Mouse (Mus musculus) kidney, adult 18-20 months (tissue): ENCODE results near the gene Hsf5.
A peak's percentile ranks its signal among the peaks of the same experiment; 100 is the strongest.

ENCODE experiments used
- DNase-seq: peaks from one replicate; pipeline ENCODE4 v3.0.0; 2021

Hsf5 gene

GRCm38 (mm10) chr11:87689402-87689808 lies 72.4 kb downstream of the Hsf5 start:
- peak; percentile 67 for DNase-seq

GRCm38 (mm10) chr11:87690054-87690740 lies 73.2 kb downstream of the Hsf5 start:
- peak; percentile 21 for DNase-seq

GRCm38 (mm10) chr11:87697131-87697682 lies 80.2 kb downstream of the Hsf5 start:
- no peak for DNase-seq

- DNase-seq, result no peak
Measured at GRCm38 (mm10) chr11:87698126-87698525, 81.2 kb downstream of the Hsf5 start.

GRCm38 (mm10) chr11:87701108-87701507 lies 84.1 kb downstream of the Hsf5 start:
- no peak for DNase-seq

- no peak for DNase-seq
Measured at GRCm38 (mm10) chr11:87701877-87702620, 85.1 kb downstream of the Hsf5 start.

GRCm38 (mm10) chr11:87703654-87704053 lies 86.7 kb downstream of the Hsf5 start:
- DNase-seq, result no peak

- DNase-seq, result peak; percentile 46
Measured at GRCm38 (mm10) chr11:87704289-87704688, 87.3 kb downstream of the Hsf5 start.

- DNase-seq, result no peak
Measured at GRCm38 (mm10) chr11:87707570-87707969, 90.6 kb downstream of the Hsf5 start.

GRCm38 (mm10) chr11:87708979-87709378 lies 92.0 kb downstream of the Hsf5 start:
- DNase-seq, result no peak
